Mouse (Mus musculus): ENCODE data around the gene Arid1b. TPM values are rescaled to one million over a fixed set of nuclear protein-coding genes. Genes with fewer than 3 reads are reported as not detected.

Gene Arid1b
- polyA plus RNA-seq, 1 experiment from 2014 or later: 8.7 TPM

DNA sequence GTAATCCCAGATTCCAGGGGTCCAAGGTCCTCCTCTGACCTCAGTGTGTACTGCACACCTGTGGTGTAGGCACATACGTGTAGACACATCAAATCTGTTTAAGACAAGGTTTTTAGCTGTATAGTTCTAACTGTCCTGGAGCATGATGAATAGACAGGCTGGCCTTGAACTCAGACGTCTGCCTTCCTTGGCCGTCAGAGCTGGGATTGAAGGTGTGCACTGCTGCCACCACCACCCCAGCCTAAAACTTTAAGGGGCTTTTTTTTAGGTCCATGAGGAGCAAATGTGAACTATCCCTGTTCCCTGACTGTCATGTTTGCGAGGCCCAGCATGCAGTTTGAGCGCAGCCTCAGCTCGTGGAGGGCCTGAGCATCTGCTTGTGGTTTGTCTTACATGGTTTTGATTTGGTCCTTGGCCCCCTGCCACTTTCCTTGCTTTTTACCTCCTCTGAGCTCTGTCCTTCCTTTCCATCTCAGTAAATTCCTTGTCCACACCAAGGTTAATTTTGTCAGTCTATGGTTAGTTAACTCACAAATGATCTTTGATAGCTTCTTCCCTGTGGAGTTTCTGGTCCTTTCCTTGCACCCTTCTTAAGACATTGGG is 224.9 kb downstream of the Arid1b start:
- no peak overlapping the region for H3K4me3 ChIP-seq (ENCODE audit: control insufficient read depth in 1 of 2, insufficient read depth in 1 of 2, low read depth in 1 of 2, low read length in 2 of 2)
- no peak for ATAC-seq (ENCODE audit: insufficient number of reproducible peaks, insufficient read depth, low FRiP score, low read depth)
- WGBS: 86% methylated on average over 6 of the region's 6 CpGs

DNA sequence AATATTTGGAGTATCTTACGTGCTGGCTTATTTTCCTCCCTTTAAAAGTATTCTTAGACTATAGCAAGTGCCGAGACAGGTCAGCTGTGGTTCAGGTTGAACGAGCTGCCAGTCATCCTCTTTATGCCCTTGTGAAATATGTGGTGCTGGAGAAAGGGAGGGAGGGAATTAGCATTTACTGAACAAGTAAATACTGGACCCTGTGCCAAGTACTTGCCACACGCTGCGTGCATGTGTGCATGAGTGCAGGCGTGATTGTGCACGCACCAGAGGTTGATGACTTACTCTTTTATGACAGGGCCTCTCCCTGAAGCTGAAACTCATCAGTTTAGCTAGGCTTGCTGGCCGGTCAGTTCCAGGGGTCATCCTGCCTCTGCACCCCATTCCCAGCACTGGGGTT is 226.9 kb downstream of the Arid1b start:
- ATAC-seq (ENCODE audit: insufficient number of reproducible peaks, insufficient read depth, low FRiP score, low read depth): no peak
- no peak overlapping the region for H3K9ac ChIP-seq (ENCODE audit: low read length)
- no peaks in the 10 kb centered on the region for H3K27me3 ChIP-seq (ENCODE audit: control insufficient read depth, insufficient read depth, low read length)
- H3K36me3 ChIP-seq (ENCODE audit: control insufficient read depth, insufficient read depth, low read length): no peaks in the 10 kb centered on the region
- WGBS: 57% methylated on average over 8 of the region's 8 CpGs
- H3K27ac ChIP-seq (replicated peaks in 1 of 2; ENCODE audit: control insufficient read depth in 1 of 2, insufficient read depth in 1 of 2, low read depth in 2 of 2, low read length in 2 of 2): peak overlapping the region; percentile 19 to 29; a peak in 1 of 4 replicates
- H3K4me1 ChIP-seq (ENCODE audit: control insufficient read depth in 2 of 2, insufficient read depth in 2 of 2, low read length in 2 of 2): peaks cover 14 to 37% of the 10 kb centered on the region in 2 experiments
- no peak overlapping the region for H3K4me3 ChIP-seq (ENCODE audit: control insufficient read depth in 1 of 2, insufficient read depth in 1 of 2, low read depth in 1 of 2, low read length in 2 of 2)
- H3K9me3 ChIP-seq (ENCODE audit: control insufficient read depth, low read length): no peaks in the 10 kb centered on the region
- H3K4me2 ChIP-seq (ENCODE audit: low read length): no peak overlapping the region

More for the DNA sequence above, 224.9 kb downstream of the Arid1b start:
- Histone ChIP-seq H3K36me3 (ENCODE audit: control insufficient read depth, insufficient read depth, low read length) (no peaks in the 10 kb centered on the region), H3K9me3 (ENCODE audit: control insufficient read depth, low read length) (no peaks in the 10 kb centered on the region), H3K4me2 (ENCODE audit: low read length) (no peak overlapping the region), H3K27ac (replicated peaks in 1 of 2; ENCODE audit: control insufficient read depth in 1 of 2, insufficient read depth in 1 of 2, low read depth in 2 of 2, low read length in 2 of 2) (no peak overlapping the region), H3K27me3 (ENCODE audit: control insufficient read depth, insufficient read depth, low read length) (no peaks in the 10 kb centered on the region), H3K4me1 (ENCODE audit: control insufficient read depth in 2 of 2, insufficient read depth in 2 of 2, low read length in 2 of 2) (peaks cover 14 to 34% of the 10 kb centered on the region in 2 experiments), H3K9ac (ENCODE audit: low read length) (no peak overlapping the region)

- Histone ChIP-seq H3K9ac (ENCODE audit: low read length) (no peak overlapping the region), H3K27ac (replicated peaks in 1 of 2; ENCODE audit: control insufficient read depth in 1 of 2, insufficient read depth in 1 of 2, low read depth in 2 of 2, low read length in 2 of 2) (0 out of 4 replicates have a peak overlapping the region, but pooled peaks of 1 of the 2 experiments have one; percentile 29)
These were observed 227.4 kb downstream of the Arid1b start for GRCm38 (mm10) chr17:5221558-5221957.

DNA sequence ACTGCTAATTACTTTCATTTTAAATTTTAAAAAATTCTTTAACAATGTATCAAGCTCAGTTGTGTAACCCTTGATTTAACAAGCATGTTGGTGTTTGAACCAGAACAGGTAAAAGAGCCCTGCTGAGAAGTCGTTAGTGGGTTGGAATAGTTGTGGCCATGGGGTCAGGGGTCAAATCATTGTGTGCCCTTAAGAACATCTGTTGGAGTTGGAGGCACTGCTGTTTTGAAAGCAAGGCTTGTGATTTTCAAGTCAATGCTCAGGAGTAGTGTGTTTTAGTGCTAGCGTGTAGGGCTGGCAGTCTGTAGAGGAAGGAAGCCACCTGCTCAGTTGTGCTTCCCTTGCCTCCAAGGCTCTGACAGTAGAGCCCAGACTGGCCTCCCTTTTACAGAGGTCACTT is 228.7 kb downstream of the Arid1b start:
- ATAC-seq (ENCODE audit: insufficient number of reproducible peaks, insufficient read depth, low FRiP score, low read depth): no peak
- no peaks in the 10 kb centered on the region for H3K36me3 ChIP-seq (ENCODE audit: control insufficient read depth, insufficient read depth, low read length)
- peaks cover 15 to 38% of the 10 kb centered on the region in 2 experiments for H3K4me1 ChIP-seq (ENCODE audit: control insufficient read depth in 2 of 2, insufficient read depth in 2 of 2, low read length in 2 of 2)
- 64% methylated on average over 2 of the region's 2 CpGs for WGBS
- H3K4me2 ChIP-seq (ENCODE audit: low read length): no peak overlapping the region
- no peak overlapping the region for H3K9ac ChIP-seq (ENCODE audit: low read length)
- H3K4me3 ChIP-seq (ENCODE audit: control insufficient read depth in 1 of 2, insufficient read depth in 1 of 2, low read depth in 1 of 2, low read length in 2 of 2): no peak overlapping the region
- H3K27me3 ChIP-seq (ENCODE audit: control insufficient read depth, insufficient read depth, low read length): no peaks in the 10 kb centered on the region
- H3K9me3 ChIP-seq (ENCODE audit: control insufficient read depth, low read length): no peaks in the 10 kb centered on the region
- H3K27ac ChIP-seq (replicated peaks in 1 of 2; ENCODE audit: control insufficient read depth in 1 of 2, insufficient read depth in 1 of 2, low read depth in 2 of 2, low read length in 2 of 2): no peak overlapping the region

More at GRCm38 (mm10) chr17:5221558-5221957, 227.4 kb downstream of the Arid1b start:
- Histone ChIP-seq H3K4me2 (ENCODE audit: low read length) (no peak overlapping the region), H3K27me3 (ENCODE audit: control insufficient read depth, insufficient read depth, low read length) (no peaks in the 10 kb centered on the region), H3K4me1 (ENCODE audit: control insufficient read depth in 2 of 2, insufficient read depth in 2 of 2, low read length in 2 of 2) (peaks cover 14 to 40% of the 10 kb centered on the region in 2 experiments), H3K9me3 (ENCODE audit: control insufficient read depth, low read length) (no peaks in the 10 kb centered on the region), H3K4me3 (ENCODE audit: control insufficient read depth in 1 of 2, insufficient read depth in 1 of 2, low read depth in 1 of 2, low read length in 2 of 2) (no peak overlapping the region), H3K36me3 (ENCODE audit: control insufficient read depth, insufficient read depth, low read length) (no peaks in the 10 kb centered on the region)
- ATAC-seq (ENCODE audit: insufficient number of reproducible peaks, insufficient read depth, low FRiP score, low read depth): no peak
- WGBS: 60% methylated on average over 4 of the region's 4 CpGs

DNA sequence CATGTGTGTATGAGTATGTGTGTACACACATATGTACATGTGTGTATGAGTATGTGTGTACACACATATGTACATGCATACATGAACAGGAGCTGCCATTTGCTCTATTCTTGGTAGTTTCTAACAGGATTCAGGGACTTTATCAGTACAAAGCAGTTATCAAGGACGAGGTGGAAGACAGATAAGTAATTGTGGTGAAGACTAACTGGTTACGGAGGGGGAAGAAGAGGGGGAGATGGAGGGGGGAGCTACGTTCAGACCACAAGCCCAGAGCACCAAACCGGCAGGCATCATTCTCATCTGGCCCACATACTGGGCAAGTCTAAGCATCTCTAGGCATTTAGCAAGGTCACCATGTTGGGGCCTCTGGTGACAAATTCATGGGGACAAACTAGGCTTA is 230.8 kb downstream of the Arid1b start:
- Histone ChIP-seq H3K4me2 (ENCODE audit: low read length) (no peak overlapping the region), H3K27me3 (ENCODE audit: control insufficient read depth, insufficient read depth, low read length) (no peaks in the 10 kb centered on the region), H3K4me3 (ENCODE audit: control insufficient read depth in 1 of 2, insufficient read depth in 1 of 2, low read depth in 1 of 2, low read length in 2 of 2) (no peak overlapping the region), H3K27ac (replicated peaks in 1 of 2; ENCODE audit: control insufficient read depth in 1 of 2, insufficient read depth in 1 of 2, low read depth in 2 of 2, low read length in 2 of 2) (no peak overlapping the region), H3K9ac (ENCODE audit: low read length) (no peak overlapping the region), H3K9me3 (ENCODE audit: control insufficient read depth, low read length) (no peaks in the 10 kb centered on the region), H3K4me1 (ENCODE audit: control insufficient read depth in 2 of 2, insufficient read depth in 2 of 2, low read length in 2 of 2) (peaks cover 18 to 45% of the 10 kb centered on the region in 2 experiments), H3K36me3 (ENCODE audit: control insufficient read depth, insufficient read depth, low read length) (no peaks in the 10 kb centered on the region)
- 54% methylated on average over 4 of the region's 4 CpGs for WGBS
- no peak for ATAC-seq (ENCODE audit: insufficient number of reproducible peaks, insufficient read depth, low FRiP score, low read depth)

DNA sequence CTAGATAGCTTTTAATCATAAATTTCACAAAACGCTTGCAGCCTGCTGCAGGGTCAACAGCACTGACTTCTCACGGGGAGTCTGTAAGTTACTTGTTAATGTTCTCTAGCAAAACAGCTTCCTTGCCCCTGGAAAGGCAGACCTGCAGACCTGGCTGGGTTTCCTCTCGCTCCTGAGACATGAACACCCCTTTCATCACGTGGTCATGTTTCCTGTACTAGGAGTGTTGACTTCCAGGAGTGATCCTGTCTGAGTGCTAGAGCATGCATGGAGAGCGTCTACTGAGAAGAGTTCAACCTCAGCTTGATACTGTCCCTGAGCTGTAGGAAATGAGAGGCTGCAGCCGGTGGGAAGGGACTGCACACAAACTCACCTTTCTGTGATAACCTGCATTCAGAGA is 233.0 kb downstream of the Arid1b start:
- WGBS: 23% methylated on average over 6 of the region's 6 CpGs
- H3K9me3 ChIP-seq (ENCODE audit: control insufficient read depth, low read length): no peaks in the 10 kb centered on the region
- no peak overlapping the region for H3K27ac ChIP-seq (replicated peaks in 1 of 2; ENCODE audit: control insufficient read depth in 1 of 2, insufficient read depth in 1 of 2, low read depth in 2 of 2, low read length in 2 of 2)
- peaks cover 13 to 33% of the 10 kb centered on the region in 2 experiments for H3K4me1 ChIP-seq (ENCODE audit: control insufficient read depth in 2 of 2, insufficient read depth in 2 of 2, low read length in 2 of 2)
- H3K4me3 ChIP-seq (ENCODE audit: control insufficient read depth in 1 of 2, insufficient read depth in 1 of 2, low read depth in 1 of 2, low read length in 2 of 2): no peak overlapping the region
- no peak; the same call in 1 of the 2 replicates for ATAC-seq (ENCODE audit: insufficient number of reproducible peaks, insufficient read depth, low FRiP score, low read depth)
- H3K27me3 ChIP-seq (ENCODE audit: control insufficient read depth, insufficient read depth, low read length): no peaks in the 10 kb centered on the region
- no peaks in the 10 kb centered on the region for H3K36me3 ChIP-seq (ENCODE audit: control insufficient read depth, insufficient read depth, low read length)
- no peak overlapping the region for H3K4me2 ChIP-seq (ENCODE audit: low read length)
- H3K9ac ChIP-seq (ENCODE audit: low read length): 0 out of 2 replicates have a peak overlapping the region, but pooled peaks have one; percentile 14

- Histone ChIP-seq H3K4me1 (ENCODE audit: control insufficient read depth in 2 of 2, insufficient read depth in 2 of 2, low read length in 2 of 2) (peaks cover 14 to 39% of the 10 kb centered on the region in 2 experiments), H3K9me3 (ENCODE audit: control insufficient read depth, low read length) (no peaks in the 10 kb centered on the region), H3K27ac (replicated peaks in 1 of 2; ENCODE audit: control insufficient read depth in 1 of 2, insufficient read depth in 1 of 2, low read depth in 2 of 2, low read length in 2 of 2) (no peak overlapping the region), H3K36me3 (ENCODE audit: control insufficient read depth, insufficient read depth, low read length) (0 out of 2 replicates have a peak, but pooled peaks cover 2% of the 10 kb centered on the region), H3K27me3 (ENCODE audit: control insufficient read depth, insufficient read depth, low read length) (no peaks in the 10 kb centered on the region), H3K4me3 (ENCODE audit: control insufficient read depth in 1 of 2, insufficient read depth in 1 of 2, low read depth in 1 of 2, low read length in 2 of 2) (no peak overlapping the region), H3K4me2 (ENCODE audit: low read length) (no peak overlapping the region), H3K9ac (ENCODE audit: low read length) (no peak overlapping the region)
- WGBS: 85% methylated on average over 14 of the region's 14 CpGs
- no peak for ATAC-seq (ENCODE audit: insufficient number of reproducible peaks, insufficient read depth, low FRiP score, low read depth)
These were observed 234.0 kb downstream of the Arid1b start for GRCm38 (mm10) chr17:5227950-5228615.

Data from heart, embryonic 14.5 days (tissue).